Mouse (Mus musculus) thymus, postnatal 4 days (tissue): ENCODE measurements around the gene Mybpc1.
"Not testable (repeated sequence)": the region's sequence is repeated elsewhere in the genome, so short reads cannot be mapped to it uniquely, and the experiment has no call there.

Experiments
- DNase-seq: peaks from one replicate; pipeline ENCODE4 v3.0.0; 2021

Mybpc1 gene

GRCm38 (mm10) chr10:88550225-88550624 is 54.7 kb downstream of the Mybpc1 start:
- no peak for DNase-seq

- DNase-seq: no peak
Observed at GRCm38 (mm10) chr10:88547635-88548034, 57.3 kb downstream of the Mybpc1 start.

GRCm38 (mm10) chr10:88530631-88531030 is 74.3 kb downstream of the Mybpc1 start:
- DNase-seq: no peak

- no peak for DNase-seq
Observed at GRCm38 (mm10) chr10:88524016-88524415, 80.9 kb downstream of the Mybpc1 start.

GRCm38 (mm10) chr10:88523212-88523611 is 81.7 kb downstream of the Mybpc1 start:
- no peak for DNase-seq

- no peak for DNase-seq
Observed at GRCm38 (mm10) chr10:88522795-88523194, 82.2 kb downstream of the Mybpc1 start.

- not testable (repeated sequence) for DNase-seq
Observed at GRCm38 (mm10) chr10:88515049-88515448, 89.9 kb downstream of the Mybpc1 start.

- DNase-seq: peak; percentile 50
Observed at GRCm38 (mm10) chr10:88514495-88514894, 90.5 kb downstream of the Mybpc1 start.

- DNase-seq: no peak
Observed at GRCm38 (mm10) chr10:88513574-88514135, 91.3 kb downstream of the Mybpc1 start.

GRCm38 (mm10) chr10:88511355-88511754 is 93.6 kb downstream of the Mybpc1 start:
- no peak for DNase-seq

GRCm38 (mm10) chr10:88510503-88511271 is 94.3 kb downstream of the Mybpc1 start:
- DNase-seq: no peak

GRCm38 (mm10) chr10:88507691-88508143 is 97.2 kb downstream of the Mybpc1 start:
- DNase-seq: no peak

- DNase-seq: no peak
Observed at GRCm38 (mm10) chr10:88505256-88505655, 99.7 kb downstream of the Mybpc1 start.

- DNase-seq: no peak
Observed at GRCm38 (mm10) chr10:88504481-88504880, 100.5 kb downstream of the Mybpc1 start.

GRCm38 (mm10) chr10:88503421-88504314 is 101.3 kb downstream of the Mybpc1 start, which contains the start of gene Chpt1:
TSS of gene Chpt1 (minus strand) at chr10:88504073.
- DNase-seq: peak; percentile 93

- no peak for DNase-seq
Observed at GRCm38 (mm10) chr10:88502919-88503318, 102.0 kb downstream of the Mybpc1 start.

- DNase-seq: no peak
Observed at GRCm38 (mm10) chr10:88501886-88502765, 102.8 kb downstream of the Mybpc1 start.

GRCm38 (mm10) chr10:88501370-88501769 is 103.6 kb downstream of the Mybpc1 start:
- no peak for DNase-seq

GRCm38 (mm10) chr10:88499993-88500392 is 105.0 kb downstream of the Mybpc1 start:
- DNase-seq: no peak

GRCm38 (mm10) chr10:88496864-88497564 is 107.9 kb downstream of the Mybpc1 start:
- DNase-seq: no peak

- DNase-seq: no peak
Observed at GRCm38 (mm10) chr10:88494959-88495587, 109.9 kb downstream of the Mybpc1 start.
